Mouse (Mus musculus) bone marrow, adult 2 months (tissue): Measurements from ENCODE around the gene Chka.

Experiments used
- CTCF ChIP-seq: fragments of 200-500 bp; IDR thresholded peaks from 2 replicates; pipeline ENCODE4 v1.5.1; 2011; ENCODE audit warnings: low read length, control low read depth; ENCODE audit not compliant: control insufficient read depth, insufficient read depth
- POLR2A ChIP-seq: fragments of 200-500 bp; IDR thresholded peaks from 2 replicates; pipeline ENCODE4 v1.6.1; 2011; ENCODE audit warnings: low read depth, mild to moderate bottlenecking, control low read depth, low read length, borderline replicate concordance; ENCODE audit not compliant: control insufficient read depth

- TF ChIP-seq CTCF (no peak), POLR2A (no peak)
Measured at GRCm38 (mm10) chr19:3850076-3850475, 1.5 kb upstream of the Chka start.
